Mouse (Mus musculus) right cerebral cortex, postnatal 36 days (tissue): ENCODE measurements around the gene Ifi207.
"Not testable (repeated sequence)": the region's sequence is repeated elsewhere in the genome, so short reads cannot be mapped to it uniquely, and the experiment has no call there.

ENCODE experiments used
- DNase-seq, 2 experiments: peaks; one replicate each; pipeline ENCODE4 v3.0.0; 2022; ENCODE audit warnings: low spot score in 2 of 2, mixed read lengths in 1 of 2

Gene Ifi207

GRCm38 (mm10) chr1:173741656-173742055 is at the start of gene Ifi207:
Gene Ifi207 (minus strand): TSS chr1:173741747.
- no peak for DNase-seq

- not testable (repeated sequence) for DNase-seq
These were observed 31.9 kb upstream of the Ifi207 start for GRCm38 (mm10) chr1:173773457-173773856.

- DNase-seq, result not testable (repeated sequence)
These were observed 25.5 kb upstream of the Ifi207 start, which contains the start of gene Ifi204 for GRCm38 (mm10) chr1:173766848-173767617. Gene Ifi204 (minus strand): TSS chr1:173766943.

GRCm38 (mm10) chr1:173760032-173760431 is 18.5 kb upstream of the Ifi207 start:
- not testable (repeated sequence) for DNase-seq

- no peak for DNase-seq
These were observed 715 bp upstream of the Ifi207 start for GRCm38 (mm10) chr1:173742262-173742661.

- no peak for DNase-seq
These were observed 1.0 kb downstream of the Ifi207 start for GRCm38 (mm10) chr1:173740537-173740936.

GRCm38 (mm10) chr1:173736986-173737385 is 4.6 kb downstream of the Ifi207 start:
- no peak for DNase-seq

- DNase-seq, result not testable (repeated sequence)
These were observed 6.5 kb downstream of the Ifi207 start for GRCm38 (mm10) chr1:173735015-173735414.

GRCm38 (mm10) chr1:173733219-173733618 is 8.3 kb downstream of the Ifi207 start:
- DNase-seq, result no peak

GRCm38 (mm10) chr1:173694270-173694669 is 47.3 kb downstream of the Ifi207 start:
- DNase-seq, result no peak

GRCm38 (mm10) chr1:173678605-173679004 is 62.9 kb downstream of the Ifi207 start:
- DNase-seq, result not testable (repeated sequence)

GRCm38 (mm10) chr1:173673458-173674097 is 68.0 kb downstream of the Ifi207 start, which contains the start of gene Ifi208:
Gene Ifi208 (plus strand): TSS chr1:173673675.
- DNase-seq, result not testable (repeated sequence)
